In the genomic region with DNA sequence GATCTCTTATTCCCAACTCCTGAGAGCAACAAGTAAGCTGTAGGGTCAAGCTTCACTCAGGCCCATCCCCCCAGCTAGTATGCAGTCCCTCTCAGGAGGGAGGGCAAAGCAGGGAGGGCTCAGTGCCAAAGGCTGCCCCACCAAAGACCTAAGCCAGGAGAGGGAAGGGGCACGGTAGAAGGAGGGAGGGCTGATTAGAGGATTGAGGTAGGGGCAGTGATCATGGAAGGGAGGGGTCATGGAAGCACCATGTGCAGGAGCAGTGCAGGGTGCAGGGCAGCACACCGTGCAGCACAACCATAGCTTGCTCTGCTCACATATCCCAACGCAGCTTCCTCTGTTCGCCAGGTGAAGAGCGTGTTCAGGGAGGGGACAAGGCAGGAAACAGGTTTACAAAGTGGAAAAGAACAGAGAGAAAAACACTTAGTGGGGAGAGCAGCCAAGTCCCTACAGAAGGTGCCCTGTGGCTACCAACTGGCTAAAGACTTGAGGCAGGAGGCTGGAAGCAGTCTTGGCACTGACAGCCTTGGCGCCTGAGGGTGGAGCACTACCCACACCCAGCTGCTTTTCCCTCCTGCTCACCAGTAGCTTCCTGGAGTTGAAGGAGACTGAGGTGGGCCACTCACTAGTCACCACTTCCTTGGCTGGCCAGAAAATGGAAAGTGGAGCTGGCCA, we compare ENCODE assay signal across 11 mouse cellular contexts. TPM values are rescaled to one million over a fixed set of nuclear protein-coding genes. Genes with fewer than 3 reads are reported as not detected.
DNase-seq lines count a peak whose midpoint lies in the region; ATAC-seq and TF ChIP-seq lines count a peak whose summit lies in the region.
"Had no signal": no experiment of that assay in that cellular context is flagged by ENCODE, and none has a peak within 500 bp of the region (broad histone marks: within the 10 kb centered on the region; RNA-seq: fewer than 3 reads in every experiment).

No protein-coding gene starts in this region.

- no peak overlapping the region for H3K4me3 ChIP-seq in liver, embryonic 11.5 days (ENCODE audit: low read depth, low read length)
- H3K4me3 ChIP-seq in cerebellum, adult 2 months (replicated peaks; ENCODE audit: insufficient read depth, low read depth, low read length) = no peak overlapping the region
- no peak overlapping the region for H3K4me3 ChIP-seq in liver, embryonic 15.5 days (replicated peaks)
- no peak overlapping the region for H3K4me3 ChIP-seq in midbrain, embryonic 14.5 days (replicated peaks; ENCODE audit: low read depth, low read length)
- no peak overlapping the region for H3K4me3 ChIP-seq in thymus, adult 2 months (ENCODE audit: control insufficient read depth, insufficient read depth, low read length)
- H3K4me3 ChIP-seq: kidney, embryonic 15.5 days; neural tube, embryonic 13.5 days had no signal

- 72% methylated on average over 6 of the region's 6 CpGs for WGBS in liver, embryonic 11.5 days
- WGBS in cerebellum, adult 2 months = 6% methylated on average over 6 of the region's 6 CpGs
- 62% methylated on average over 6 of the region's 6 CpGs for WGBS in liver, embryonic 15.5 days (ENCODE audit: insufficient replicate concordance)
- WGBS in midbrain, embryonic 14.5 days = 76% methylated on average over 6 of the region's 6 CpGs
- 81% methylated on average over 6 of the region's 6 CpGs for WGBS in thymus, adult 2 months

- no peak for TF ChIP-seq CTCF in cerebellum, adult 2 months (IDR thresholded peaks at IDR 0.05; ENCODE audit: borderline replicate concordance, insufficient read depth, low read depth, low read length)
- TF ChIP-seq CTCF in thymus, adult 2 months (IDR thresholded peaks at IDR 0.05; ENCODE audit: borderline replicate concordance, control insufficient read depth, extremely low read depth, insufficient read depth, low read length, poor library complexity) = no peak

- DNase-seq in gastrocnemius, postnatal 25 days = peak; percentile 29
- no peak for DNase-seq in gastrocnemius, postnatal 4 days (ENCODE audit: low spot score in 2 of 2)
- peak; percentile 29 for DNase-seq in liver, embryonic 11.5 days (ENCODE audit: low spot score)
- DNase-seq in liver = no peak
- DNase-seq in cerebellum, adult 2 months = peak; percentile 82 to 87
- DNase-seq in midbrain, embryonic 14.5 days = no peak
- no peak for DNase-seq in thymus, adult 2 months

- H3K4me1 ChIP-seq in liver, embryonic 11.5 days (replicated peaks; ENCODE audit: control insufficient read depth, insufficient read depth, low read length) = peaks cover 18% of the 10 kb centered on the region
- peaks cover 42% of the 10 kb centered on the region for H3K4me1 ChIP-seq in cerebellum, adult 2 months (ENCODE audit: control insufficient read depth, insufficient read depth, low read length)
- peaks cover 64% of the 10 kb centered on the region for H3K4me1 ChIP-seq in liver, embryonic 15.5 days (replicated peaks)
- H3K4me1 ChIP-seq in midbrain, embryonic 14.5 days (ENCODE audit: control insufficient read depth, insufficient read depth, low read length) = no peaks in the 10 kb centered on the region
- H3K4me1 ChIP-seq in thymus, adult 2 months (replicated peaks; ENCODE audit: control insufficient read depth, insufficient read depth, low read length) = no peaks in the 10 kb centered on the region
- H3K4me1 ChIP-seq: kidney, embryonic 15.5 days; neural tube, embryonic 13.5 days had no signal

- H3K9me3 ChIP-seq in liver, embryonic 11.5 days (ENCODE audit: control insufficient read depth, low read length) = no peaks in the 10 kb centered on the region
- H3K9me3 ChIP-seq in liver, embryonic 15.5 days (replicated peaks) = no peaks in the 10 kb centered on the region
- no peaks in the 10 kb centered on the region for H3K9me3 ChIP-seq in midbrain, embryonic 14.5 days (ENCODE audit: control insufficient read depth, low read length)
- H3K9me3 ChIP-seq: kidney, embryonic 15.5 days; neural tube, embryonic 13.5 days had no signal

- no peak for ATAC-seq in liver, embryonic 11.5 days (replicated peaks; ENCODE audit: low FRiP score)
- 0 out of 2 replicates have a peak, but pooled peaks have one; percentile 29 for ATAC-seq in liver, embryonic 15.5 days (ENCODE audit: insufficient read depth)
- no peak for ATAC-seq in midbrain, embryonic 14.5 days (ENCODE audit: low FRiP score, low TSS enrichment)
- ATAC-seq: CD4-positive, CD25-positive, alpha-beta regulatory T cell, adult 4 months had no signal

- no peak overlapping the region for H3K4me2 ChIP-seq in liver, embryonic 11.5 days
- no peak overlapping the region for H3K4me2 ChIP-seq in liver, embryonic 15.5 days
- H3K4me2 ChIP-seq in midbrain, embryonic 14.5 days (ENCODE audit: low read length) = no peak overlapping the region
- H3K4me2 ChIP-seq: kidney, embryonic 15.5 days; neural tube, embryonic 13.5 days had no signal

- no peaks in the 10 kb centered on the region for H3K27me3 ChIP-seq in liver, embryonic 11.5 days (replicated peaks; ENCODE audit: control insufficient read depth, insufficient read depth, low read length)
- H3K27me3 ChIP-seq in cerebellum, adult 2 months (ENCODE audit: control insufficient read depth, insufficient read depth, low read length) = no peaks in the 10 kb centered on the region
- H3K27me3 ChIP-seq in liver, embryonic 15.5 days = no peaks in the 10 kb centered on the region
- H3K27me3 ChIP-seq in midbrain, embryonic 14.5 days (ENCODE audit: control insufficient read depth, insufficient read depth, low read length) = no peaks in the 10 kb centered on the region
- H3K27me3 ChIP-seq in thymus, adult 2 months (ENCODE audit: control insufficient read depth, insufficient read depth, low read length) = no peaks in the 10 kb centered on the region
- H3K27me3 ChIP-seq: kidney, embryonic 15.5 days; neural tube, embryonic 13.5 days had no signal

- H3K36me3 ChIP-seq in liver, embryonic 11.5 days (ENCODE audit: control insufficient read depth, insufficient read depth, low read length) = peaks cover 5% of the 10 kb centered on the region
- peaks cover 17% of the 10 kb centered on the region for H3K36me3 ChIP-seq in liver, embryonic 15.5 days (replicated peaks)
- H3K36me3 ChIP-seq in midbrain, embryonic 14.5 days (ENCODE audit: control insufficient read depth, insufficient read depth, low read length) = peaks cover 32% of the 10 kb centered on the region
- no peaks in the 10 kb centered on the region for H3K36me3 ChIP-seq in thymus, adult 2 months (ENCODE audit: control insufficient read depth, insufficient read depth, low read length)

- no peak overlapping the region for H3K27ac ChIP-seq in liver, embryonic 11.5 days (ENCODE audit: low read depth, low read length)
- peak overlapping the region; percentile 79 for H3K27ac ChIP-seq in cerebellum, adult 2 months (ENCODE audit: insufficient read depth, low read length)
- no peak overlapping the region for H3K27ac ChIP-seq in liver, embryonic 15.5 days (replicated peaks)
- no peak overlapping the region for H3K27ac ChIP-seq in midbrain, embryonic 14.5 days (replicated peaks; ENCODE audit: low read depth, low read length)
- H3K27ac ChIP-seq in thymus, adult 2 months (ENCODE audit: control insufficient read depth, insufficient read depth, low read length) = no peak overlapping the region
- H3K27ac ChIP-seq: kidney, embryonic 15.5 days; neural tube, embryonic 13.5 days had no signal

- peak overlapping the region; percentile 1; the same call in 1 of the 2 replicates for H3K9ac ChIP-seq in liver, embryonic 11.5 days (ENCODE audit: low read depth, low read length)
- no peak overlapping the region for H3K9ac ChIP-seq in liver, embryonic 15.5 days
- no peak overlapping the region for H3K9ac ChIP-seq in midbrain, embryonic 14.5 days (replicated peaks; ENCODE audit: low read length)
- H3K9ac ChIP-seq: kidney, embryonic 15.5 days; neural tube, embryonic 13.5 days had no signal

- TF ChIP-seq POLR2A in cerebellum, adult 2 months (IDR thresholded peaks at IDR 0.05; ENCODE audit: borderline replicate concordance, insufficient read depth, low read length) = 0 out of 2 replicates have a peak, but pooled peaks have one; percentile 12
- TF ChIP-seq POLR2A in thymus, adult 2 months (IDR thresholded peaks at IDR 0.05; ENCODE audit: control insufficient read depth, extremely low read depth, insufficient read depth, low read length, poor library complexity) = no peak

RNA-seq across cellular contexts. Expression of gene Uckl1, which starts 13.6 kb away (rescaled TPM):
- 10 to 100 TPM; 23.9 to 26.5 TPM for total RNA-seq in gastrocnemius, postnatal 25 days (2021)
- 10 to 100 TPM; 40.2 to 49.9 TPM for total RNA-seq in gastrocnemius, postnatal 4 days (2021)
- polyA plus RNA-seq in liver, embryonic 11.5 days (2014; fragmentation: Nextera tagmentation; extraction: Ambion mirVana) = 44.5 and 51.2 TPM in 2 replicates
- polyA plus RNA-seq in cerebellum, adult 2 months (2012; rRNA removed) = 142 and 149 TPM in 2 replicates
- polyA plus RNA-seq in liver, embryonic 15.5 days (2015; fragmentation: Nextera tagmentation; extraction: Ambion mirVana) = 20.4 and 27.5 TPM in 2 replicates
- 61.0 and 65.6 TPM in 2 replicates for polyA plus RNA-seq in midbrain, embryonic 14.5 days (2014; fragmentation: Nextera tagmentation; extraction: Ambion mirVana)
- polyA plus RNA-seq in thymus, adult 2 months (2012; rRNA removed) = 266 and 327 TPM in 2 replicates

RNA-seq across cellular contexts. Expression of gene Prpf6, which starts 20.6 kb away (rescaled TPM):
- total RNA-seq in gastrocnemius, postnatal 25 days (2021) = 10 to 100 TPM; 23.2 to 28.2 TPM
- 10 to 100 TPM; 41.9 to 43.9 TPM for total RNA-seq in gastrocnemius, postnatal 4 days (2021)
- polyA plus RNA-seq in liver, embryonic 11.5 days (2014; fragmentation: Nextera tagmentation; extraction: Ambion mirVana) = 63.0 and 68.5 TPM in 2 replicates
- polyA plus RNA-seq in cerebellum, adult 2 months (2012; rRNA removed) = 44.2 and 44.6 TPM in 2 replicates
- 23.8 and 25.9 TPM in 2 replicates for polyA plus RNA-seq in liver, embryonic 15.5 days (2015; fragmentation: Nextera tagmentation; extraction: Ambion mirVana)
- polyA plus RNA-seq in midbrain, embryonic 14.5 days (2014; fragmentation: Nextera tagmentation; extraction: Ambion mirVana) = 59.9 and 65.8 TPM in 2 replicates
- polyA plus RNA-seq in thymus, adult 2 months (2012; rRNA removed) = 22.2 and 22.5 TPM in 2 replicates

RNA-seq across cellular contexts. Expression of gene Zfp512b, which starts 21.5 kb away (rescaled TPM):
- 10 to 100 TPM; 17.2 to 17.4 TPM for total RNA-seq in gastrocnemius, postnatal 25 days (2021)
- total RNA-seq in gastrocnemius, postnatal 4 days (2021) = 10 to 100 TPM; 49.8 to 51.4 TPM
- 31.2 and 33.9 TPM in 2 replicates for polyA plus RNA-seq in liver, embryonic 11.5 days (2014; fragmentation: Nextera tagmentation; extraction: Ambion mirVana)
- polyA plus RNA-seq in cerebellum, adult 2 months (2012; rRNA removed) = 55.5 and 55.6 TPM in 2 replicates
- 9.3 and 9.6 TPM in 2 replicates for polyA plus RNA-seq in liver, embryonic 15.5 days (2015; fragmentation: Nextera tagmentation; extraction: Ambion mirVana)
- 72.6 and 75.3 TPM in 2 replicates for polyA plus RNA-seq in midbrain, embryonic 14.5 days (2014; fragmentation: Nextera tagmentation; extraction: Ambion mirVana)
- 87.6 and 89.1 TPM in 2 replicates for polyA plus RNA-seq in thymus, adult 2 months (2012; rRNA removed)

RNA-seq across cellular contexts. Expression of gene Samd10, which starts 28.0 kb away (rescaled TPM):
- total RNA-seq in gastrocnemius, postnatal 25 days (2021) = 1 to 10 TPM in 1 of 2 experiments, under 1 TPM in 1; 0.97 to 1.1 TPM
- total RNA-seq in gastrocnemius, postnatal 4 days (2021) = 1 to 10 TPM; 1.7 to 1.9 TPM
- polyA plus RNA-seq in liver, embryonic 11.5 days (2014; fragmentation: Nextera tagmentation; extraction: Ambion mirVana) = 6.2 and 6.8 TPM in 2 replicates
- 61.0 and 62.2 TPM in 2 replicates for polyA plus RNA-seq in cerebellum, adult 2 months (2012; rRNA removed)
- 2.2 and 2.6 TPM in 2 replicates for polyA plus RNA-seq in liver, embryonic 15.5 days (2015; fragmentation: Nextera tagmentation; extraction: Ambion mirVana)
- 215 and 245 TPM in 2 replicates for polyA plus RNA-seq in midbrain, embryonic 14.5 days (2014; fragmentation: Nextera tagmentation; extraction: Ambion mirVana)
- 26.5 and 29.0 TPM in 2 replicates for polyA plus RNA-seq in thymus, adult 2 months (2012; rRNA removed)

RNA-seq across cellular contexts. Expression of gene Dnajc5, which starts 50.8 kb away (rescaled TPM):
- 10 to 100 TPM; 43.8 to 46.3 TPM for total RNA-seq in gastrocnemius, postnatal 25 days (2021)
- total RNA-seq in gastrocnemius, postnatal 4 days (2021) = 10 to 100 TPM; 84.7 to 88.0 TPM
- 61.1 and 65.6 TPM in 2 replicates for polyA plus RNA-seq in liver, embryonic 11.5 days (2014; fragmentation: Nextera tagmentation; extraction: Ambion mirVana)
- polyA plus RNA-seq in cerebellum, adult 2 months (2012; rRNA removed) = 218 and 230 TPM in 2 replicates
- 27.7 and 29.8 TPM in 2 replicates for polyA plus RNA-seq in liver, embryonic 15.5 days (2015; fragmentation: Nextera tagmentation; extraction: Ambion mirVana)
- polyA plus RNA-seq in midbrain, embryonic 14.5 days (2014; fragmentation: Nextera tagmentation; extraction: Ambion mirVana) = 189 and 233 TPM in 2 replicates
- 140 and 146 TPM in 2 replicates for polyA plus RNA-seq in thymus, adult 2 months (2012; rRNA removed)

Comparison
In these comparisons a context has a peak if more than half of its experiments do, and no peak if none do; other contexts are left out.
1. DNase-seq: peak in gastrocnemius, postnatal 25 days (single experiment), liver, embryonic 11.5 days (single experiment) and cerebellum, adult 2 months (2 of 2); none in gastrocnemius, postnatal 4 days (0 of 2), liver (single experiment), midbrain, embryonic 14.5 days (single experiment) and thymus, adult 2 months (single experiment).